Mouse (Mus musculus): ENCODE measurements around the gene Dcaf4. TPM values are rescaled to one million over a fixed set of nuclear protein-coding genes. Genes with fewer than 3 reads are reported as not detected.

Dcaf4 gene
- total and polyA plus RNA-seq, 3 experiments, result 11.9 to 17.2 (median 13.6) TPM

GRCm38 (mm10) chr12:83572717-83573116 lies 52.5 kb downstream of the Dcaf4 start:
- intact Hi-C loops (cut with DNase I), result no loop called here
- Histone ChIP-seq H3K27ac (no peak overlapping the region), H3K9ac (ENCODE audit: low read depth, low read length) (no peak overlapping the region), H3K27me3 (ENCODE audit: control insufficient read depth, insufficient read depth, low read length) (no peaks in the 10 kb centered on the region), H3K79me2 (replicated peaks; ENCODE audit: control insufficient read depth, insufficient read depth, low read length) (no peaks in the 10 kb centered on the region; the same call in 1 of the 2 replicates), H3K4me1 (ENCODE audit: control insufficient read depth, insufficient read depth, low read length) (no peaks in the 10 kb centered on the region), H3K4me3 (no peak overlapping the region), H3K36me3 (ENCODE audit: control insufficient read depth, insufficient read depth, low read length) (peaks cover 3% of the 10 kb centered on the region; the same call in 1 of the 2 replicates)
- DNase-seq, result no peak
- TF ChIP-seq EP300 (IDR thresholded peaks at IDR 0.05; ENCODE audit: insufficient read depth, low read depth, low read length) (no peak), CTCF (IDR thresholded peaks at IDR 0.05) (no peak), POLR2A (IDR thresholded peaks at IDR 0.05; ENCODE audit: insufficient read depth, low read depth, low read length) (no peak)
- WGBS, result 59% methylated on average over 5 of the region's 5 CpGs

- Histone ChIP-seq H3K36me3 (ENCODE audit: control insufficient read depth, insufficient read depth, low read length) (peaks cover 8% of the 10 kb centered on the region), H3K4me3 (no peak overlapping the region), H3K27me3 (ENCODE audit: control insufficient read depth, insufficient read depth, low read length) (no peaks in the 10 kb centered on the region), H3K79me2 (replicated peaks; ENCODE audit: control insufficient read depth, insufficient read depth, low read length) (no peaks in the 10 kb centered on the region; the same call in 1 of the 2 replicates), H3K9ac (ENCODE audit: low read depth, low read length) (no peak overlapping the region), H3K4me1 (ENCODE audit: control insufficient read depth, insufficient read depth, low read length) (peaks cover 6% of the 10 kb centered on the region), H3K27ac (no peak overlapping the region)
- intact Hi-C loops (cut with DNase I), result no loop called here
- WGBS, result 98% methylated on average over 5 of the region's 5 CpGs
- DNase-seq, result no peak
- TF ChIP-seq CTCF (IDR thresholded peaks at IDR 0.05), result no peak
- TF ChIP-seq EP300 (IDR thresholded peaks at IDR 0.05; ENCODE audit: insufficient read depth, low read depth, low read length), result no peak
- no peak for TF ChIP-seq POLR2A (IDR thresholded peaks at IDR 0.05; ENCODE audit: insufficient read depth, low read depth, low read length)
These were observed 57.2 kb downstream of the Dcaf4 start for GRCm38 (mm10) chr12:83577445-83577844.

GRCm38 (mm10) chr12:83578356-83578755 lies 58.1 kb downstream of the Dcaf4 start:
- H3K4me1 ChIP-seq (ENCODE audit: control insufficient read depth, insufficient read depth, low read length), result peaks cover 6% of the 10 kb centered on the region
- no peak for TF ChIP-seq CTCF (IDR thresholded peaks at IDR 0.05)
- TF ChIP-seq EP300 (IDR thresholded peaks at IDR 0.05; ENCODE audit: insufficient read depth, low read depth, low read length), result no peak
- no peak for TF ChIP-seq POLR2A (IDR thresholded peaks at IDR 0.05; ENCODE audit: insufficient read depth, low read depth, low read length)
- no peak overlapping the region for H3K9ac ChIP-seq (ENCODE audit: low read depth, low read length)
- no peaks in the 10 kb centered on the region; the same call in 1 of the 2 replicates for H3K79me2 ChIP-seq (replicated peaks; ENCODE audit: control insufficient read depth, insufficient read depth, low read length)
- H3K36me3 ChIP-seq (ENCODE audit: control insufficient read depth, insufficient read depth, low read length), result peaks cover 8% of the 10 kb centered on the region
- 97% methylated on average over 2 of the region's 2 CpGs for WGBS
- intact Hi-C loops (cut with DNase I), result no loop called here
- DNase-seq, result no peak
- H3K4me3 ChIP-seq, result no peak overlapping the region
- no peaks in the 10 kb centered on the region for H3K27me3 ChIP-seq (ENCODE audit: control insufficient read depth, insufficient read depth, low read length)
- H3K27ac ChIP-seq, result no peak overlapping the region

GRCm38 (mm10) chr12:83578896-83579569 lies 58.8 kb downstream of the Dcaf4 start:
- Histone ChIP-seq H3K79me2 (replicated peaks; ENCODE audit: control insufficient read depth, insufficient read depth, low read length) (no peaks in the 10 kb centered on the region; the same call in 1 of the 2 replicates), H3K4me1 (ENCODE audit: control insufficient read depth, insufficient read depth, low read length) (peaks cover 6% of the 10 kb centered on the region), H3K9ac (ENCODE audit: low read depth, low read length) (no peak overlapping the region), H3K27ac (no peak overlapping the region), H3K27me3 (ENCODE audit: control insufficient read depth, insufficient read depth, low read length) (no peaks in the 10 kb centered on the region), H3K4me3 (no peak overlapping the region), H3K36me3 (ENCODE audit: control insufficient read depth, insufficient read depth, low read length) (peaks cover 8% of the 10 kb centered on the region)
- intact Hi-C loops (cut with DNase I), result no loop called here
- 37% methylated on average over 3 of the region's 3 CpGs for WGBS
- TF ChIP-seq EP300 (IDR thresholded peaks at IDR 0.05; ENCODE audit: insufficient read depth, low read depth, low read length) (no peak), CTCF (IDR thresholded peaks at IDR 0.05) (no peak), POLR2A (IDR thresholded peaks at IDR 0.05; ENCODE audit: insufficient read depth, low read depth, low read length) (no peak)
- DNase-seq, result peak; percentile 24 to 43

- intact Hi-C loops (cut with DNase I), result loop anchor here (5.0 kb wide), 1 partner anchor 58 kb away; the partner anchor contains the start of gene Dcaf4
- no peak for TF ChIP-seq EP300 (IDR thresholded peaks at IDR 0.05; ENCODE audit: insufficient read depth, low read depth, low read length)
- TF ChIP-seq CTCF (IDR thresholded peaks at IDR 0.05), result no peak
- TF ChIP-seq POLR2A (IDR thresholded peaks at IDR 0.05; ENCODE audit: insufficient read depth, low read depth, low read length), result no peak
- H3K4me1 ChIP-seq (ENCODE audit: control insufficient read depth, insufficient read depth, low read length), result peaks cover 6% of the 10 kb centered on the region
- no peak overlapping the region for H3K27ac ChIP-seq
- DNase-seq, result no peak
- 86% methylated on average over 3 of the region's 3 CpGs for WGBS
- H3K27me3 ChIP-seq (ENCODE audit: control insufficient read depth, insufficient read depth, low read length), result no peaks in the 10 kb centered on the region
- H3K36me3 ChIP-seq (ENCODE audit: control insufficient read depth, insufficient read depth, low read length), result peaks cover 8% of the 10 kb centered on the region
- H3K4me3 ChIP-seq, result no peak overlapping the region
- H3K9ac ChIP-seq (ENCODE audit: low read depth, low read length), result no peak overlapping the region
- no peaks in the 10 kb centered on the region; the same call in 1 of the 2 replicates for H3K79me2 ChIP-seq (replicated peaks; ENCODE audit: control insufficient read depth, insufficient read depth, low read length)
These were observed 60.0 kb downstream of the Dcaf4 start for GRCm38 (mm10) chr12:83580283-83580682.

- Histone ChIP-seq H3K4me1 (ENCODE audit: control insufficient read depth, insufficient read depth, low read length) (peaks cover 6% of the 10 kb centered on the region), H3K4me3 (no peak overlapping the region), H3K79me2 (replicated peaks; ENCODE audit: control insufficient read depth, insufficient read depth, low read length) (no peaks in the 10 kb centered on the region), H3K27ac (no peak overlapping the region), H3K9ac (ENCODE audit: low read depth, low read length) (no peak overlapping the region), H3K27me3 (ENCODE audit: control insufficient read depth, insufficient read depth, low read length) (no peaks in the 10 kb centered on the region), H3K36me3 (ENCODE audit: control insufficient read depth, insufficient read depth, low read length) (peaks cover 8% of the 10 kb centered on the region)
- 47% methylated on average over 4 of the region's 4 CpGs for WGBS
- intact Hi-C loops (cut with DNase I), result loop anchor here (5.0 kb wide), 1 partner anchor 60 kb away; the partner anchor contains the start of gene Dcaf4
- DNase-seq, result no peak
- TF ChIP-seq EP300 (IDR thresholded peaks at IDR 0.05; ENCODE audit: insufficient read depth, low read depth, low read length) (no peak), POLR2A (IDR thresholded peaks at IDR 0.05; ENCODE audit: insufficient read depth, low read depth, low read length) (no peak), CTCF (IDR thresholded peaks at IDR 0.05) (no peak)
These were observed 61.8 kb downstream of the Dcaf4 start for GRCm38 (mm10) chr12:83582106-83582505.

Data from heart, adult 2 months (tissue).